Mouse (Mus musculus): ENCODE data around the gene Prep. TPM values are rescaled to one million over a fixed set of nuclear protein-coding genes. Genes with fewer than 3 reads are reported as not detected.
A peak's percentile ranks its signal among the peaks of the same experiment; 100 is the strongest.
"Not testable (repeated sequence)": the region's sequence is repeated elsewhere in the genome, so short reads cannot be mapped to it uniquely, and the experiment has no call there.

The Prep gene
- polyA plus RNA-seq, 1 experiment from 2014 or later: 27.8 TPM

- no peak overlapping the region for H3K9ac ChIP-seq
Observed at GRCm38 (mm10) chr10:45142359-45142758, 75.4 kb downstream of the Prep start.

GRCm38 (mm10) chr10:45144038-45144817 is 77.2 kb downstream of the Prep start:
- ATAC-seq (ENCODE audit: extremely low read depth, insufficient number of reproducible peaks, low FRiP score, low TSS enrichment): no peak
- Histone ChIP-seq H3K4me1 (peaks cover 66% of the 10 kb centered on the region), H3K27ac (replicated peaks) (peak overlapping the region; percentile 83)

More at GRCm38 (mm10) chr10:45142359-45142758, 75.4 kb downstream of the Prep start:
- Histone ChIP-seq H3K27ac (replicated peaks) (no peak overlapping the region), H3K27me3 (replicated peaks) (no peaks in the 10 kb centered on the region), H3K36me3 (peaks cover 4% of the 10 kb centered on the region; the same call in 1 of the 2 replicates), H3K4me2 (no peak overlapping the region), H3K4me1 (peaks cover 71% of the 10 kb centered on the region), H3K9me3 (no peaks in the 10 kb centered on the region), H3K4me3 (no peak overlapping the region)
- 80% methylated on average over 5 of the region's 5 CpGs for WGBS
- no peak for ATAC-seq (ENCODE audit: extremely low read depth, insufficient number of reproducible peaks, low FRiP score, low TSS enrichment)

GRCm38 (mm10) chr10:45146821-45147220 is 79.8 kb downstream of the Prep start:
- H3K36me3 ChIP-seq: peaks cover 43% of the 10 kb centered on the region
- WGBS: 22% methylated on average over 6 of the region's 6 CpGs

More at GRCm38 (mm10) chr10:45144038-45144817, 77.2 kb downstream of the Prep start:
- WGBS: 84% methylated on average over 6 of the region's 6 CpGs
- no peak overlapping the region for H3K4me3 ChIP-seq
- no peaks in the 10 kb centered on the region for H3K9me3 ChIP-seq
- no peaks in the 10 kb centered on the region for H3K27me3 ChIP-seq (replicated peaks)
- no peak overlapping the region for H3K4me2 ChIP-seq
- peaks cover 17% of the 10 kb centered on the region for H3K36me3 ChIP-seq
- no peak overlapping the region for H3K9ac ChIP-seq

GRCm38 (mm10) chr10:45151137-45151536 is 84.1 kb downstream of the Prep start:
- Histone ChIP-seq H3K27ac (replicated peaks) (no peak overlapping the region), H3K9ac (no peak overlapping the region), H3K9me3 (no peaks in the 10 kb centered on the region), H3K27me3 (replicated peaks) (no peaks in the 10 kb centered on the region), H3K36me3 (peaks cover 81% of the 10 kb centered on the region), H3K4me1 (peaks cover 41% of the 10 kb centered on the region), H3K4me2 (no peak overlapping the region), H3K4me3 (no peak overlapping the region)
- 73% methylated on average over 5 of the region's 5 CpGs for WGBS
- ATAC-seq (ENCODE audit: extremely low read depth, insufficient number of reproducible peaks, low FRiP score, low TSS enrichment): no peak

More at GRCm38 (mm10) chr10:45146821-45147220, 79.8 kb downstream of the Prep start:
- peak overlapping the region; percentile 73 for H3K27ac ChIP-seq (replicated peaks)
- no peak; the same call in 1 of the 2 replicates for ATAC-seq (ENCODE audit: extremely low read depth, insufficient number of reproducible peaks, low FRiP score, low TSS enrichment)
- no peaks in the 10 kb centered on the region for H3K9me3 ChIP-seq
- no peak overlapping the region for H3K4me3 ChIP-seq
- H3K4me1 ChIP-seq: peaks cover 63% of the 10 kb centered on the region
- H3K9ac ChIP-seq: peak overlapping the region; percentile 47
- no peaks in the 10 kb centered on the region for H3K27me3 ChIP-seq (replicated peaks)
- H3K4me2 ChIP-seq: peak overlapping the region; percentile 20; the same call in 1 of the 2 replicates

- no peak for ATAC-seq (ENCODE audit: extremely low read depth, insufficient number of reproducible peaks, low FRiP score, low TSS enrichment)
- 90% methylated on average over 12 of the region's 12 CpGs for WGBS
- Histone ChIP-seq H3K4me3 (no peak overlapping the region), H3K9ac (no peak overlapping the region), H3K4me1 (peaks cover 32% of the 10 kb centered on the region), H3K9me3 (no peaks in the 10 kb centered on the region), H3K27me3 (replicated peaks) (no peaks in the 10 kb centered on the region), H3K27ac (replicated peaks) (no peak overlapping the region), H3K4me2 (no peak overlapping the region), H3K36me3 (peaks cover 90% of the 10 kb centered on the region)
Observed at GRCm38 (mm10) chr10:45151771-45152692, 85.0 kb downstream of the Prep start.

- no peaks in the 10 kb centered on the region for H3K9me3 ChIP-seq
- peaks cover 97% of the 10 kb centered on the region for H3K36me3 ChIP-seq
- H3K4me3 ChIP-seq: no peak overlapping the region
- ATAC-seq (ENCODE audit: extremely low read depth, insufficient number of reproducible peaks, low FRiP score, low TSS enrichment): no peak
- no peak overlapping the region for H3K9ac ChIP-seq
- no peak overlapping the region for H3K4me2 ChIP-seq
- H3K4me1 ChIP-seq: peaks cover 19% of the 10 kb centered on the region
- no peaks in the 10 kb centered on the region for H3K27me3 ChIP-seq (replicated peaks)
- no peak overlapping the region for H3K27ac ChIP-seq (replicated peaks)
- WGBS: 63% methylated on average over 14 of the region's 14 CpGs
Observed at GRCm38 (mm10) chr10:45154557-45155060, 87.6 kb downstream of the Prep start.

- no peaks in the 10 kb centered on the region for H3K4me1 ChIP-seq
- WGBS: 82% methylated on average over 8 of the region's 8 CpGs
Observed at GRCm38 (mm10) chr10:45165851-45166250, 98.8 kb downstream of the Prep start.

GRCm38 (mm10) chr10:45173927-45174326 is 106.9 kb downstream of the Prep start:
- ATAC-seq (ENCODE audit: extremely low read depth, insufficient number of reproducible peaks, low FRiP score, low TSS enrichment): no peak
- Histone ChIP-seq H3K27ac (replicated peaks) (no peak overlapping the region), H3K4me1 (no peaks in the 10 kb centered on the region), H3K4me2 (no peak overlapping the region), H3K9me3 (peaks cover 7% of the 10 kb centered on the region; the same call in 1 of the 2 replicates), H3K9ac (no peak overlapping the region), H3K4me3 (no peak overlapping the region), H3K36me3 (0 out of 2 replicates have a peak, but pooled peaks cover 6% of the 10 kb centered on the region), H3K27me3 (replicated peaks) (no peaks in the 10 kb centered on the region)
- WGBS: 43% methylated on average over 8 of the region's 8 CpGs

More at GRCm38 (mm10) chr10:45165851-45166250, 98.8 kb downstream of the Prep start:
- Histone ChIP-seq H3K4me3 (no peak overlapping the region), H3K9ac (no peak overlapping the region), H3K36me3 (peaks cover 11% of the 10 kb centered on the region), H3K9me3 (peaks cover 8% of the 10 kb centered on the region; the same call in 1 of the 2 replicates), H3K4me2 (no peak overlapping the region), H3K27ac (replicated peaks) (no peak overlapping the region), H3K27me3 (replicated peaks) (no peaks in the 10 kb centered on the region)
- no peak; the same call in 1 of the 2 replicates for ATAC-seq (ENCODE audit: extremely low read depth, insufficient number of reproducible peaks, low FRiP score, low TSS enrichment)

- Histone ChIP-seq H3K27me3 (replicated peaks) (no peaks in the 10 kb centered on the region), H3K4me1 (no peaks in the 10 kb centered on the region), H3K4me3 (no peak overlapping the region), H3K27ac (replicated peaks) (no peak overlapping the region), H3K9ac (no peak overlapping the region), H3K4me2 (no peak overlapping the region), H3K9me3 (peaks cover 7% of the 10 kb centered on the region; the same call in 1 of the 2 replicates), H3K36me3 (0 out of 2 replicates have a peak, but pooled peaks cover 6% of the 10 kb centered on the region)
- 83% methylated on average over 3 of the region's 3 CpGs for WGBS
- ATAC-seq (ENCODE audit: extremely low read depth, insufficient number of reproducible peaks, low FRiP score, low TSS enrichment): no peak
Observed at GRCm38 (mm10) chr10:45174345-45174744, 107.3 kb downstream of the Prep start.

- not testable (repeated sequence) for H3K9me3 ChIP-seq; ATAC-seq (ENCODE audit: extremely low read depth, insufficient number of reproducible peaks, low FRiP score, low TSS enrichment)
- 90% methylated on average over 1 of the region's 5 CpGs for WGBS
Observed at GRCm38 (mm10) chr10:45177798-45178197, 110.8 kb downstream of the Prep start, which contains the start of gene Popdc3. TSS of gene Popdc3 (plus strand) at chr10:45178098.

More at GRCm38 (mm10) chr10:45177798-45178197, 110.8 kb downstream of the Prep start, which contains the start of gene Popdc3:
- not testable (repeated sequence) for H3K4me2 ChIP-seq; H3K36me3 ChIP-seq; H3K9ac ChIP-seq; H3K4me3 ChIP-seq; H3K27me3 ChIP-seq (replicated peaks); H3K27ac ChIP-seq (replicated peaks)
- H3K4me1 ChIP-seq: peaks cover 22% of the 10 kb centered on the region

Measured in heart, embryonic 13.5 days (tissue).